Mouse (Mus musculus): ENCODE measurements around the gene Dhx9.

DNA sequence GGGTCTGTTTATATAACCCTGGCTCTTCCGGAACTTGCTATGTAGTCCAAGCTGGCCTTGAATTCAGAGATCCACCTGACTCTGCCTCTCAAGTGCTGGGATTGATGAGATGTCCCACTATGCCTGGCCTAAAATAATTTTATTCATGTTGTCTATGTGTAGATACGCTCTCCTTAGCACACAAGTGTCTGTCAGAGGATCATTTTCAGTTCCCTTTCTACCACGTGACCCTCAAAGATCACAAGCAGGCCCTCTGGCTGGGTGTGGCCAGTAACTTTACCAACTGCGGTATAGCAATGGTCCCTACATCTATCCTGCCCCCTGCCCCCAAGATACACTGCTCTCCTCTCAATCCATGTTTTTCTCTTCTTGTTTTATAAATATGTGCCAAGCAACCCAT, 72.5 kb downstream of the Dhx9 start:
- TF ChIP-seq POLR2A (IDR thresholded peaks at IDR 0.05; ENCODE audit: extremely low read depth, insufficient read depth, low read length) (no peak), CTCF (IDR thresholded peaks at IDR 0.05; ENCODE audit: extremely low read depth, insufficient read depth, low read length) (no peak)

Data from cortical plate, adult 2 months (tissue).